Mouse (Mus musculus) liver, embryonic 14.5 days (tissue): ENCODE measurements around the gene Qrich2.

Experiments used
- CTCF ChIP-seq: IDR thresholded peaks from 2 replicates; pipeline ENCODE4 v1.5.1; 2016; ENCODE audit warnings: antibody characterized with exemption, low read depth, control low read depth
- EP300 ChIP-seq: IDR thresholded peaks from 2 replicates; pipeline ENCODE4 v1.6.1; 2016; ENCODE audit warnings: antibody characterized with exemption, low read depth

DNA sequence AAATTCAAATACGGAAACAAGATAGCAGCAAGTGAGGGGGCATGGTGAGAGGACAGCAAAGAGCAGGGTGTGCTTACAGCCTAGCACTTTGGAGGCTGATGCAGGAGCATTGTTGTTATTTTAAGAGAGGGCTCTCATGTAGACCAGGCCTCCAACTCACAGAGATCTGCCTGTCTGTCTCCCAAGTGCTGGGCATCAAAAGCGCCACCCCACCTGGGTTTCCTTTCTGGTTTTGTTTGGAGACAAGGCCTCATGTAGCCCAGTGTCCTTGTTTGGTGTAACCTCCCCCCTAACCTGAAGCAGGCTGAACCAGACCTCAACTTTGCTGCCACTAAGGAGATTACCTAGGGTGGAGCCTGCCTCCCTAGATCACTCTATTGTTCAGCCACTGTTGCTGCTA, 43.5 kb downstream of the Qrich2 start:
- TF ChIP-seq CTCF (no peak), EP300 (no peak)
